Mouse (Mus musculus) gastrocnemius, adult 2 months (tissue): ENCODE results near the gene Apobec1. TPM values are rescaled to one million over a fixed set of nuclear protein-coding genes. Genes with fewer than 3 reads are reported as not detected.
A peak's percentile ranks its signal among the peaks of the same experiment; 100 is the strongest.
"Not testable (repeated sequence)": the region's sequence is repeated elsewhere in the genome, so short reads cannot be mapped to it uniquely, and the experiment has no call there.

ENCODE experiments used
- DNase-seq: peaks from one replicate; pipeline ENCODE4 v3.0.0; 2022
- H3K27ac ChIP-seq: fragments of 200-600 bp; 2 replicates; pipeline ENCODE4 v1.8.1; 2022; ENCODE audit warnings: mild to moderate bottlenecking
- H3K4me3 ChIP-seq: fragments of 200-600 bp; 2 replicates; pipeline ENCODE4 v1.8.1; 2022; ENCODE audit warnings: mild to moderate bottlenecking, moderate library complexity
- CTCF ChIP-seq: fragments of 200-600 bp; IDR thresholded peaks from 2 replicates; pipeline ENCODE4 v1.8.1; 2022; ENCODE audit warnings: antibody characterized with exemption, mild to moderate bottlenecking, moderate library complexity
- intact Hi-C: fragments of 180-260 bp; cut with DNase I; formaldehyde crosslinking; loops from one replicate; pipeline ENCODE4 v1.15.1; 2025
- total RNA-seq, 2 experiments: library from RNA; stranded (reverse); gene quantifications; 2 replicates each; pipeline ENCODE4 v1.2.3; 2021

Apobec1 gene
- total RNA-seq, 2 experiments from 2014 or later = 1.8 to 2.0 TPM

- DNase-seq = no peak
- TF ChIP-seq CTCF = no peak
- Histone ChIP-seq H3K4me3 (no peak overlapping the region), H3K27ac (no peak overlapping the region)
- intact Hi-C loops = no loop called here
Measured at GRCm38 (mm10) chr6:122543574-122543973, 58.7 kb downstream of the Apobec1 start.

GRCm38 (mm10) chr6:122542459-122542858 is 59.8 kb downstream of the Apobec1 start:
- DNase-seq, intact Hi-C loops, H3K27ac ChIP-seq, H3K4me3 ChIP-seq: not testable (repeated sequence)

- Histone ChIP-seq H3K4me3 (no peak overlapping the region), H3K27ac (no peak overlapping the region)
- intact Hi-C loops = no loop called here
- DNase-seq = no peak
- TF ChIP-seq CTCF = no peak
Measured at GRCm38 (mm10) chr6:122539564-122539963, 62.7 kb downstream of the Apobec1 start.

GRCm38 (mm10) chr6:122534032-122534431 is 68.2 kb downstream of the Apobec1 start:
- Histone ChIP-seq H3K4me3 (no peak overlapping the region), H3K27ac (no peak overlapping the region)
- no peak for DNase-seq
- TF ChIP-seq CTCF = no peak
- intact Hi-C loops = no loop called here

GRCm38 (mm10) chr6:122532883-122533302 is 69.4 kb downstream of the Apobec1 start:
- H3K4me3 ChIP-seq = 0 out of 2 replicates have a peak overlapping the region, but pooled peaks have one; percentile 28
- TF ChIP-seq CTCF = no peak
- H3K27ac ChIP-seq = no peak overlapping the region
- intact Hi-C loops = no loop called here
- DNase-seq = no peak

GRCm38 (mm10) chr6:122531466-122532174 is 70.6 kb downstream of the Apobec1 start:
- intact Hi-C loops = no loop called here
- no peak for DNase-seq
- no peak overlapping the region for H3K4me3 ChIP-seq
- TF ChIP-seq CTCF = no peak
- no peak overlapping the region for H3K27ac ChIP-seq

GRCm38 (mm10) chr6:122528136-122528535 is 74.1 kb downstream of the Apobec1 start:
- intact Hi-C loops = no loop called here
- no peak for DNase-seq
- Histone ChIP-seq H3K27ac (no peak overlapping the region), H3K4me3 (no peak overlapping the region)
- no peak for TF ChIP-seq CTCF

Other genes with a start within 250 kb of the Apobec1 start
- gene Rimklb, start 103.7 kb downstream of the Apobec1 start, total RNA-seq = under 1 TPM in 1 of 2 experiments, not detected in 1; 0.99 TPM
- gene Mfap5, start 96.6 kb downstream of the Apobec1 start, total RNA-seq = 10 to 100 TPM; 24.3 to 35.4 TPM
- not detected for gene Aicda, start 48.6 kb downstream of the Apobec1 start, total RNA-seq
- gene Gdf3, start 7.6 kb upstream of the Apobec1 start, total RNA-seq = not detected
- gene Dppa3, start 24.0 kb upstream of the Apobec1 start, total RNA-seq = not detected
- not detected for gene Nanog, start 105.0 kb upstream of the Apobec1 start, total RNA-seq
- gene Slc2a3, start 199.2 kb upstream of the Apobec1 start, total RNA-seq = 1 to 10 TPM; 1.7 to 7.6 TPM
- 10 to 100 TPM; 26.4 to 29.1 TPM for gene Foxj2, start 217.5 kb upstream of the Apobec1 start, total RNA-seq